Mouse (Mus musculus) brain, embryonic 14.5 days (tissue): Measurements from ENCODE around the gene Orai3. TPM values are rescaled to one million over a fixed set of nuclear protein-coding genes. Genes with fewer than 3 reads are reported as not detected.
"Not testable (repeated sequence)": the region's sequence is repeated elsewhere in the genome, so short reads cannot be mapped to it uniquely, and the experiment has no call there.

ENCODE experiments used
- DNase-seq: peaks from one replicate; pipeline ENCODE4 v3.0.0-alpha.2; 2011; ENCODE audit warnings: low read depth
- CTCF ChIP-seq: fragments of 200-500 bp; IDR thresholded peaks from 2 replicates; pipeline ENCODE4 v1.5.1; 2012; ENCODE audit warnings: inconsistent platforms, mild to moderate bottlenecking, moderate library complexity, borderline replicate concordance; ENCODE audit not compliant: insufficient read depth, insufficient read length; ENCODE audit errors: extremely low read depth
- POLR2A ChIP-seq: fragments of 200-500 bp; IDR thresholded peaks from 2 replicates; pipeline ENCODE4 v1.6.1; 2012; ENCODE audit warnings: mild to moderate bottlenecking, inconsistent platforms, borderline replicate concordance; ENCODE audit not compliant: poor library complexity, insufficient read depth, insufficient read length, severe bottlenecking; ENCODE audit errors: extremely low read depth
- polyA plus RNA-seq: library from polyadenylated mRNA; depleted of rRNA; stranded (reverse); fragments of >200 nt; gene quantifications from 2 replicates; pipeline ENCODE4 v1.2.3, GENCODE M21; 2012; rRNA removed

Orai3 gene
- 9.3 and 11.2 TPM in 2 replicates for polyA plus RNA-seq

- DNase-seq = peak; percentile 81
These were observed at the start of gene Orai3 for GRCm38 (mm10) chr7:127769651-127770038. Gene Orai3 (plus strand): TSS chr7:127769815.

GRCm38 (mm10) chr7:127725490-127725889, 44.1 kb upstream of the Orai3 start:
- DNase-seq = no peak
- no peak for TF ChIP-seq POLR2A
- TF ChIP-seq CTCF = no peak

More at GRCm38 (mm10) chr7:127769651-127770038, at the start of gene Orai3:
- TF ChIP-seq POLR2A (no peak), CTCF (no peak)

GRCm38 (mm10) chr7:127725924-127726323, 43.7 kb upstream of the Orai3 start:
- TF ChIP-seq CTCF = no peak
- TF ChIP-seq POLR2A = no peak
- no peak for DNase-seq

GRCm38 (mm10) chr7:127727898-127728297, 41.7 kb upstream of the Orai3 start:
- no peak for DNase-seq
- no peak for TF ChIP-seq POLR2A
- TF ChIP-seq CTCF = no peak

GRCm38 (mm10) chr7:127730170-127730569, 39.4 kb upstream of the Orai3 start:
- no peak for DNase-seq
- TF ChIP-seq POLR2A (no peak), CTCF (no peak)

GRCm38 (mm10) chr7:127732066-127732465, 37.5 kb upstream of the Orai3 start, which contains the start of gene Ctf2:
Gene Ctf2 (minus strand): TSS chr7:127732166.
- not testable (repeated sequence) for DNase-seq

- TF ChIP-seq POLR2A (no peak), CTCF (peak; percentile 63; the same call in 1 of the 2 replicates)
- peak; percentile 88 for DNase-seq
These were observed 25.1 kb upstream of the Orai3 start, which contains the start of gene Fbxl19 for GRCm38 (mm10) chr7:127744366-127745045. Gene Fbxl19 (plus strand): TSS chr7:127744543.

GRCm38 (mm10) chr7:127745251-127745651, 24.4 kb upstream of the Orai3 start:
- no peak for TF ChIP-seq CTCF
- TF ChIP-seq POLR2A = no peak; the same call in 1 of the 2 replicates
- DNase-seq = peak; percentile 100

GRCm38 (mm10) chr7:127745652-127746493, 23.7 kb upstream of the Orai3 start:
- DNase-seq = peak; percentile 100
- TF ChIP-seq POLR2A (peak; percentile 76; the same call in 1 of the 2 replicates), CTCF (no peak)

- peak; percentile 40 for DNase-seq
- TF ChIP-seq CTCF (no peak), POLR2A (no peak)
These were observed 22.8 kb upstream of the Orai3 start for GRCm38 (mm10) chr7:127746494-127747491.
